Mouse (Mus musculus): ENCODE measurements around the gene En1.

Gene En1

GRCm38 (mm10) chr1:120599321-120600148, 2.7 kb upstream of the En1 start:
- peak; percentile 72 for DNase-seq (ENCODE audit: extremely low spot score, low spot score)

- peak; percentile 68 for DNase-seq (ENCODE audit: extremely low spot score, low spot score)
Observed at GRCm38 (mm10) chr1:120600149-120600445, 2.1 kb upstream of the En1 start.

GRCm38 (mm10) chr1:120600516-120601252, 1.5 kb upstream of the En1 start:
- peak; percentile 50 for DNase-seq (ENCODE audit: extremely low spot score, low spot score)

GRCm38 (mm10) chr1:120601253-120601836, 873 bp upstream of the En1 start:
- peak; percentile 69 for DNase-seq (ENCODE audit: extremely low spot score, low spot score)

- peak; percentile 84 for DNase-seq (ENCODE audit: extremely low spot score, low spot score)
Observed at GRCm38 (mm10) chr1:120602876-120603655, 848 bp downstream of the En1 start.

- peak; percentile 80 for DNase-seq (ENCODE audit: extremely low spot score, low spot score)
Observed at GRCm38 (mm10) chr1:120603656-120604051, 1.4 kb downstream of the En1 start.

- peak; percentile 73 for DNase-seq (ENCODE audit: extremely low spot score, low spot score)
Observed at GRCm38 (mm10) chr1:120604431-120605142, 2.4 kb downstream of the En1 start.

DNA sequence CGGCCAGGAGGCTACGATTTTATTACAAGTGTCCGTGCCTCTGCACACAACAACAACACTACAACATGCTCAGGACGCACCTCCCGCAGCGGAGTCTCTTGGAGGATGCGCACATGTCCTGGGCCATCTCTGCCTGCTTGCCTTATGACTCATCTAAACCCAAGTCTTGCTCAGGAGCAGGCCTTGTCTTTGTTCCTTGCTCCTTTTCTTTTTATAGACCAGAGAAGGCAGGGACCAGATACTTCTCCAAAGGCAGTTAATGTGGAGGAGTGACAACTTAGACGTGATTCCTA, 2.9 kb downstream of the En1 start:
- DNase-seq (ENCODE audit: extremely low spot score, low spot score) = peak; percentile 70

- DNase-seq (ENCODE audit: extremely low spot score, low spot score) = peak; percentile 34
Observed at GRCm38 (mm10) chr1:120605521-120606310, 3.5 kb downstream of the En1 start.

GRCm38 (mm10) chr1:120606641-120607575, 4.7 kb downstream of the En1 start:
- DNase-seq (ENCODE audit: extremely low spot score, low spot score) = peak; percentile 77

DNA sequence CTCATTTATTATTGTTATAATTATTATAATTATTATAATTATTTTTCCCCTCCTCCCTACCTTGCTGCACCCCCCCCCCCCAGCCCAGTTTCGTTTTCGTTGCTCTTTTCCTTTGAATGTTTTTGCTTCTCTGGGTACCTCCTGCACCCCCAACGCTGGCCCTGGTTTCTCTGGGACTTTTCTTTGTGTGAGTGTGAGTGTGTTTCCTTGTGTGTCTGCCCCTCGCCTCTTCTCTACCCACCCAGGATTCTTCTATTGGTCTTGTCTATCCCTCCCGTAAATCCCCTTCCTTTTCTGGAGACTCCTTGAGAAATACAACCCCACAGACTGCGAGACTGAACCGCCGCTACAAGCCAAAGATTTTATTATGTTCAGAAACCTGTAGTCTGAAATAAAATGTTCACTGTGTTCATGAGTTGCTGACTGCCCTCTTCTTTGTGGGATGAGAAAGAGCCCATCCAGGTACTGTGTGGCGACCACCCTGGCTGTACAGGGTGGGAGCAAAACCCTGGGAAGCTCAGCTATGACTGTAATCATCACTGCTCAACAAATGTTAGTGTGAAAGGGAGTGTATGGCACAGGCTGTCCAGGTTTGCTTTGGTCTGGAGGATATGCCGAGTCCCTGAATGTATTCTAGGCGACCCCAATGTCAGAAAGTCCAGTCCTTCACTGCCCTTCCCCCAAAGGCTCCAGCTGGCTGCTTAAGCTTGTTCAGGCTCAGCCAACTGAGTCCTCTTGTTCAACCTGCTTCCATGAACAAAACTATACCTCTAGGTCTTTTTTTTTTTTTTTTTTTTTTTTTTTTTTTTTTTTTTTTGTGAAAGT, 5.6 kb downstream of the En1 start:
- peak; percentile 54 for DNase-seq (ENCODE audit: extremely low spot score, low spot score)

GRCm38 (mm10) chr1:120608461-120608860, 6.2 kb downstream of the En1 start:
- DNase-seq (ENCODE audit: extremely low spot score, low spot score) = peak; percentile 35

DNA sequence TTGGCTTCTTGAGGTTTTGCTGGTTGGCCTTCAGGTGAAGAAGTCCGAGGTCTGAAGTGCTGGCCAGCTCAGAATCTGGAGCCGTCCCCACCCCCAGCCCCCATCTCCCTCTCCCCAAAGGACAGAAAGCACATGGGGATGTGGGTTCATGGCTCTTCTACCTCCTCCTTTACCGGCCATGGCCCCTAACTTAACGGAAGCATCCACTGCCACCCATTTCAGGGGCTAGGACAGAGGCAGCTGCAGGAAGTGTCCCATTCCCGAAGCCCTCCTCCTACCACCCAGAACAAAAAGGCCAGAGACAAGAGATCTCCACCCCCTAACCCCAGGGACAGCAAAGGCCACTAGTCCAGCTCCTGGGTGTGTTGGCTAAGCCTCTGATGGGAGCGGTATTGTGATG, 7.4 kb downstream of the En1 start:
- peak; percentile 34 for DNase-seq (ENCODE audit: extremely low spot score, low spot score)

GRCm38 (mm10) chr1:120613461-120614306, 11.5 kb downstream of the En1 start:
- DNase-seq (ENCODE audit: extremely low spot score, low spot score) = peak; percentile 49

GRCm38 (mm10) chr1:120614307-120615100, 12.3 kb downstream of the En1 start:
- DNase-seq (ENCODE audit: extremely low spot score, low spot score) = peak; percentile 41

GRCm38 (mm10) chr1:120615521-120615920, 13.3 kb downstream of the En1 start:
- DNase-seq (ENCODE audit: extremely low spot score, low spot score) = peak; percentile 22

DNA sequence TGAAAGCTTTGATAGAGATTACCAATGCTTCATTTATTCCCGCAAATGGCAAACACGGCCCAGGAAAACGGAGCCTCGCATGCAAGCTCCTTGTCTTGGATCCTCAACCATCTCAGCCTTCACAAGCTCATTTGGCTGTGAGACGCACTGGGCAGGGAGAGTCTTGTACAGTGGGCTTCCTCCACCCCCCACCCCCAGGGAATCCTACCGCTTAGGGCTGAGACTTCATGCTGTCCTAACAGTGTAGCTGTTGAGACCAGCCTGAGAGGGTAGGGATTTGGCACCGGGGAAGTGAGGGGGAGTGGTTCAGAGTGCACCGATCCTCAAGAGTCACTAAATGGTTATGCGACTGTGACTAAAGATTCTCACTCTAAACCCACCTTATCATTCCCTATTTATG, 13.7 kb downstream of the En1 start:
- peak; percentile 45 for DNase-seq (ENCODE audit: extremely low spot score, low spot score)

All from neural tube, embryonic 10.5 days (tissue).